Mouse (Mus musculus) right cerebral cortex, adult 2 months (tissue): Measurements from ENCODE around the gene Apol9a.

Source experiments
- DNase-seq, 2 experiments: peaks; one replicate each; pipeline ENCODE4 v3.0.0; 2021 to 2022; ENCODE audit warnings: low spot score in 2 of 2

Apol9a gene

GRCm38 (mm10) chr15:77377419-77377818 lies 33.5 kb downstream of the Apol9a start:
- no peak for DNase-seq

- DNase-seq = no peak
Measured at GRCm38 (mm10) chr15:77376920-77377319, 34.0 kb downstream of the Apol9a start.

GRCm38 (mm10) chr15:77370588-77370987 lies 40.3 kb downstream of the Apol9a start:
- DNase-seq = no peak

GRCm38 (mm10) chr15:77369981-77370380 lies 41.0 kb downstream of the Apol9a start:
- no peak for DNase-seq

- DNase-seq = no peak
Measured at GRCm38 (mm10) chr15:77368818-77369320, 42.1 kb downstream of the Apol9a start.

GRCm38 (mm10) chr15:77368148-77368547 lies 42.8 kb downstream of the Apol9a start:
- peak; percentile 99 for DNase-seq

GRCm38 (mm10) chr15:77367504-77367903 lies 43.4 kb downstream of the Apol9a start:
- no peak for DNase-seq

- DNase-seq = peak; percentile 85 to 90
Measured at GRCm38 (mm10) chr15:77366706-77367484, 44.0 kb downstream of the Apol9a start.

- DNase-seq = no peak
Measured at GRCm38 (mm10) chr15:77365700-77366570, 45.0 kb downstream of the Apol9a start.

GRCm38 (mm10) chr15:77364026-77364425 lies 46.9 kb downstream of the Apol9a start:
- DNase-seq = peak; percentile 77 to 80

GRCm38 (mm10) chr15:77363578-77363977 lies 47.4 kb downstream of the Apol9a start:
- DNase-seq = no peak

- DNase-seq = no peak
Measured at GRCm38 (mm10) chr15:77362952-77363351, 48.0 kb downstream of the Apol9a start.

GRCm38 (mm10) chr15:77359905-77360304 lies 51.0 kb downstream of the Apol9a start:
- no peak for DNase-seq

GRCm38 (mm10) chr15:77359486-77359885 lies 51.4 kb downstream of the Apol9a start:
- DNase-seq = no peak

- DNase-seq = no peak
Measured at GRCm38 (mm10) chr15:77359084-77359483, 51.9 kb downstream of the Apol9a start.

- peak; percentile 88 for DNase-seq
Measured at GRCm38 (mm10) chr15:77358320-77359040, 52.5 kb downstream of the Apol9a start.

- peak; percentile 67 to 74 for DNase-seq
Measured at GRCm38 (mm10) chr15:77356248-77356810, 54.6 kb downstream of the Apol9a start.

GRCm38 (mm10) chr15:77354848-77355551 lies 55.9 kb downstream of the Apol9a start:
- no peak for DNase-seq

GRCm38 (mm10) chr15:77354496-77354847 lies 56.5 kb downstream of the Apol9a start:
- DNase-seq = no peak
